Mouse (Mus musculus): ENCODE data around the gene Ints5. TPM values are rescaled to one million over a fixed set of nuclear protein-coding genes. Genes with fewer than 3 reads are reported as not detected.

Gene Ints5
- polyA plus RNA-seq, 1 experiment from 2014 or later, result 48.1 TPM

- no peaks in the 10 kb centered on the region for H3K9me3 ChIP-seq
- H3K27me3 ChIP-seq, result no peaks in the 10 kb centered on the region
- H3K4me2 ChIP-seq, result peak within 1 kb of the TSS; percentile 85
- peak; percentile 98 for ATAC-seq (ENCODE audit: low FRiP score)
- H3K4me3 ChIP-seq (replicated peaks), result peak within 1 kb of the TSS; percentile 83
- 4% methylated on average over 42 of the region's 50 CpGs for WGBS
- H3K36me3 ChIP-seq (replicated peaks), result peaks cover 28% of the 10 kb centered on the region
- H3K9ac ChIP-seq, result peak within 1 kb of the TSS; percentile 86
- H3K4me1 ChIP-seq, result peaks cover 16% of the 10 kb centered on the region
- H3K27ac ChIP-seq, result peak within 1 kb of the TSS; percentile 89
Observed at GRCm38 (mm10) chr19:8920073-8920736, 27.4 kb downstream of the Ints5 start, which contains the start of gene B3gat3. Gene B3gat3, plus strand, starts transcription at chr19:8920374.

- H3K4me2 ChIP-seq, result peak overlapping the region; percentile 85
- 5% methylated on average over 6 of the region's 6 CpGs for WGBS
- peak overlapping the region; percentile 89 for H3K27ac ChIP-seq
- peaks cover 16% of the 10 kb centered on the region for H3K4me1 ChIP-seq
- H3K9me3 ChIP-seq, result no peaks in the 10 kb centered on the region
- peaks cover 28% of the 10 kb centered on the region for H3K36me3 ChIP-seq (replicated peaks)
- H3K27me3 ChIP-seq, result no peaks in the 10 kb centered on the region
- no peak for ATAC-seq (ENCODE audit: low FRiP score)
- H3K9ac ChIP-seq, result peak overlapping the region; percentile 86
- peak overlapping the region; percentile 83 for H3K4me3 ChIP-seq (replicated peaks)
Observed at GRCm38 (mm10) chr19:8920836-8921291, 28.1 kb downstream of the Ints5 start.

DNA sequence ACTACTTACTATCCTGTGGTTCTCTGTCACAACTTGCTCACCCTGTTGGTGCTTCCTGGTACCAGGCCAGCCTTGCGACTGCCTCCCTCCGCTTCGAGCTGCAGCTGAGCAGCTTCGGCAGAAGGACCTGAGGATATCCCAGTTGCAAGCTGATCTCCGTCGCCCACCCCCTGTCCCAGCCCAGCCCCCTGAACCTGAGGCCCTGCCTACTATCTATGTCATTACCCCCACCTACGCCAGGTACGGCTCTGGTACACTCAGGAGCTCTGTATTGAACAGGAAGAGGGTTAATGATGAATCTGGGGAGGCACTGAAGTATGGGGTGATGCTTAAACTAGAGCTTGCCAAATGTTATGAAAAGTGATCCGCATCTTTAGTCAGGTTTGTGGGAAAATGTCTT lies 28.9 kb downstream of the Ints5 start:
- Histone ChIP-seq H3K4me1 (peaks cover 16% of the 10 kb centered on the region), H3K36me3 (replicated peaks) (peaks cover 28% of the 10 kb centered on the region), H3K4me3 (replicated peaks) (0 out of 2 replicates have a peak overlapping the region, but pooled peaks have one; percentile 83), H3K27ac (no peak overlapping the region), H3K4me2 (0 out of 2 replicates have a peak overlapping the region, but pooled peaks have one; percentile 85), H3K9ac (no peak overlapping the region), H3K9me3 (no peaks in the 10 kb centered on the region), H3K27me3 (no peaks in the 10 kb centered on the region)
- WGBS, result 83% methylated on average over 9 of the region's 9 CpGs
- ATAC-seq (ENCODE audit: low FRiP score), result no peak

DNA sequence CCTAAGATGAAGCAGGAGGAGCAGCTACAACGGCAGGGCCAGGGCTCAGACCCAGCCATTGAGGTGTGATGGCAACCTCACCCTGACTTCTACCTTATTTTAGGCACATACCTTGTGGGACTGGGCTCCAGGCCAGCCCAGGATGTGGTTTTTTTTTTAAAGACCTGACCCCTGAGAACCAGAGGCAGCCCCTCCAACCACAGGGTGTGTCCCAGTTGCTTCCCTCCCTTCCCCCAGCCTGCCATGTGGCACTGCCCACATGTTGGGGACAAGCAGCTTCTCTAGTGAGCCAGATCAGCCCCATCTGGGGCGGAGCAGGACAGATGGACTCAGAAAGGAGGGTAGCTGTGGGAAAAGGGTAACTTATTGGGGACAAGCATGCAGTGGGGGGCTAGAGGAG lies 34.0 kb downstream of the Ints5 start:
- no peak for ATAC-seq (ENCODE audit: low FRiP score)
- Histone ChIP-seq H3K27ac (no peak overlapping the region), H3K36me3 (replicated peaks) (peaks cover 35% of the 10 kb centered on the region), H3K27me3 (peaks cover 7% of the 10 kb centered on the region; the same call in 1 of the 2 replicates), H3K9me3 (no peaks in the 10 kb centered on the region), H3K4me3 (replicated peaks) (no peak overlapping the region), H3K4me2 (no peak overlapping the region), H3K4me1 (peaks cover 23% of the 10 kb centered on the region), H3K9ac (no peak overlapping the region)
- WGBS, result 91% methylated on average over 2 of the region's 2 CpGs

- H3K9me3 ChIP-seq, result no peaks in the 10 kb centered on the region
- peaks cover 7% of the 10 kb centered on the region; the same call in 1 of the 2 replicates for H3K27me3 ChIP-seq
- H3K4me1 ChIP-seq, result peaks cover 22% of the 10 kb centered on the region
- no peak for ATAC-seq (ENCODE audit: low FRiP score)
- peaks cover 33% of the 10 kb centered on the region for H3K36me3 ChIP-seq (replicated peaks)
- WGBS, result 92% methylated on average over 12 of the region's 12 CpGs
- no peak overlapping the region for H3K4me2 ChIP-seq
- H3K27ac ChIP-seq, result no peak overlapping the region
- no peak overlapping the region for H3K9ac ChIP-seq
- H3K4me3 ChIP-seq (replicated peaks), result no peak overlapping the region
Observed at GRCm38 (mm10) chr19:8927891-8928525, 35.2 kb downstream of the Ints5 start.

DNA sequence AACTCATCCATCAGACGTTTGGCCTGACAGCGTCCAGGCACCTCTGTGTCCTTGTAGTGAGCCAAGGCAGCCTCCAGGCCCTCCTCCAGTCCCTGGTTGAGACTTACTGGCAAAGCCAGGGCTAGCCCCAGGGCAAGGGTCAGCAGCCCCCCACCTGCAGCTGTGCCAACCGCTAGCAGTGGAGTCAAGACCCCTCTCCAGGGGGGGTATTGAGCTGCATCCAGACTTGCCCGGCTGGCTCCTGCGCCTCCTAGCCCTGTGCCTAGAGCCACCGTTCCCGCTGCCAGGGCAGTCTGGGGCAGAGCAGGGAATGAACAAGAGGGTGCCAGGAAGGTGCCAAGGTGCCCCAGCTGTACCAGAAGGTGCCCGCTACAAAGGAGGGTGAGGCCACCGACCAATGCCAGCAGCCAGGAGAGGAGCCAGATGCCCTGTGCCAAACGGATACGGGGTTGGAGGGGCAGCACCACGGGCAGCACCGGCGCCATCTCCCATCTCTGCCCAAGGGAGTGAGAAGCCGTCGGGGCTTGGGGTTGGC lies 36.0 kb downstream of the Ints5 start:
- Histone ChIP-seq H3K4me3 (replicated peaks) (peak overlapping the region; percentile 60), H3K4me2 (peak overlapping the region; percentile 81), H3K9ac (peak overlapping the region; percentile 79; the same call in 1 of the 2 replicates), H3K36me3 (replicated peaks) (peaks cover 32% of the 10 kb centered on the region), H3K27me3 (peaks cover 7% of the 10 kb centered on the region; the same call in 1 of the 2 replicates), H3K27ac (peak overlapping the region; percentile 33; the same call in 1 of the 2 replicates), H3K4me1 (peaks cover 22% of the 10 kb centered on the region), H3K9me3 (no peaks in the 10 kb centered on the region)
- ATAC-seq (ENCODE audit: low FRiP score), result peak; percentile 12
- 12% methylated on average over 16 of the region's 16 CpGs for WGBS

GRCm38 (mm10) chr19:8929224-8930088 lies 36.7 kb downstream of the Ints5 start, which contains the start of the genes Rom1 and Eml3:
Gene Rom1, minus strand, starts transcription at chr19:8929356.
Gene Eml3, plus strand, starts transcription at chr19:8929552.
- ATAC-seq (ENCODE audit: low FRiP score), result peak; percentile 76
- H3K4me2 ChIP-seq, result peak within 1 kb of the TSS; percentile 81
- peaks cover 7% of the 10 kb centered on the region; the same call in 1 of the 2 replicates for H3K27me3 ChIP-seq
- peaks cover 32% of the 10 kb centered on the region for H3K36me3 ChIP-seq (replicated peaks)
- H3K27ac ChIP-seq, result peak within 1 kb of the TSS; percentile 33; the same call in 1 of the 2 replicates
- peak within 1 kb of the TSS; percentile 79 for H3K9ac ChIP-seq
- H3K4me1 ChIP-seq, result peaks cover 22% of the 10 kb centered on the region
- peak within 1 kb of the TSS; percentile 60 for H3K4me3 ChIP-seq (replicated peaks)
- 1% methylated on average over 67 of the region's 74 CpGs for WGBS
- no peaks in the 10 kb centered on the region for H3K9me3 ChIP-seq

DNA sequence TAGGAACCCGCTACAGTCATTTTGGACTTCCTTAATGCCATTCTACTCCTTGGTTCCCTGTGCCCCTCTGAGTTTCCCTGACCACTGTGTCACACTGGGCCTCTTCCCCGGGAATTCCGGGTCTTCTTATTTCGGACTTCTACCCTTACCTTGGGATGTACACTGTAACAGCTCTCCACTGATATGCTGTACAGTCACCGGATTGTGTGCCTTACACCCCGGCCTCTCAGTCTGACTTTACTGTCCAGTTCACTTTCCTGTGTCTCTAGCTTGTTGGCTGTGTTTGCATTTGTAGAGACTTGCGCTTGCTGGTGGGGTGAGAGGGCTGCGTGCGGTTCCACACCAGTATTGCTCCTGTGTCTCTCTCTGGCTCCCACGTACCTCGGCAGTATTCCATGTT lies 37.3 kb downstream of the Ints5 start:
- WGBS, result 18% methylated on average over 11 of the region's 11 CpGs
- H3K4me3 ChIP-seq (replicated peaks), result peak overlapping the region; percentile 60
- peak overlapping the region; percentile 81 for H3K4me2 ChIP-seq
- H3K9me3 ChIP-seq, result no peaks in the 10 kb centered on the region
- no peak overlapping the region for H3K27ac ChIP-seq
- peak overlapping the region; percentile 79 for H3K9ac ChIP-seq
- H3K4me1 ChIP-seq, result peaks cover 22% of the 10 kb centered on the region
- H3K27me3 ChIP-seq, result peaks cover 7% of the 10 kb centered on the region; the same call in 1 of the 2 replicates
- peak; percentile 3; the same call in 1 of the 2 replicates for ATAC-seq (ENCODE audit: low FRiP score)
- peaks cover 31% of the 10 kb centered on the region for H3K36me3 ChIP-seq (replicated peaks)

- Histone ChIP-seq H3K27me3 (peaks cover 7% of the 10 kb centered on the region; the same call in 1 of the 2 replicates), H3K4me2 (peak overlapping the region; percentile 81; the same call in 1 of the 2 replicates), H3K4me1 (peaks cover 22% of the 10 kb centered on the region), H3K9ac (0 out of 2 replicates have a peak overlapping the region, but pooled peaks have one; percentile 79), H3K4me3 (replicated peaks) (peak overlapping the region; percentile 60; the same call in 1 of the 2 replicates), H3K27ac (no peak overlapping the region), H3K36me3 (replicated peaks) (peaks cover 25% of the 10 kb centered on the region), H3K9me3 (no peaks in the 10 kb centered on the region)
- WGBS, result 82% methylated on average over 7 of the region's 7 CpGs
- ATAC-seq (ENCODE audit: low FRiP score), result no peak
Observed at GRCm38 (mm10) chr19:8930771-8931170, 38.0 kb downstream of the Ints5 start.

DNA sequence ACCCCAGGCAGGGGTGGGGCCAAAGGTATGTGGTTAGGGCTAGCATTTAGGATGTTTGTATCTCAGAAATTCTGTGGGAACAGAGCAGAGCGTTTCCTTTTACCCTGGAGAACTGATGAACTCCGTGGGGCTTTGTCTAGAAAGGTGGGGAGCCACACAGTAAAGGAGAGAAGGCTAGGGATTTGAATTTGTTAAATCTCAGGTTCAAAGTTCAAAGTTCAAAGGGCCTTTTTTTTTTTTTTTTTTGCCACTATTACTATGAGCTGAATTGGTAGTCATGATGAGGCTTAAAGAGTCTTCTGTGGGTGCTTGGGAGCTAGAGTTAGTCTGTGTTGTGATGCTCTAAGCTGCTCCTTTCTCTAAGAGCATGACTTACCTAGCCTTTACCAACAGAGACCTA lies 43.9 kb downstream of the Ints5 start:
- peaks cover 4% of the 10 kb centered on the region for H3K36me3 ChIP-seq (replicated peaks)
- no peaks in the 10 kb centered on the region for H3K27me3 ChIP-seq
- H3K9ac ChIP-seq, result no peak overlapping the region
- ATAC-seq (ENCODE audit: low FRiP score), result no peak
- no peaks in the 10 kb centered on the region for H3K9me3 ChIP-seq
- 87% methylated on average over 2 of the region's 2 CpGs for WGBS
- H3K4me1 ChIP-seq, result peaks cover 12% of the 10 kb centered on the region
- no peak overlapping the region for H3K4me3 ChIP-seq (replicated peaks)
- H3K27ac ChIP-seq, result no peak overlapping the region
- H3K4me2 ChIP-seq, result no peak overlapping the region

DNA sequence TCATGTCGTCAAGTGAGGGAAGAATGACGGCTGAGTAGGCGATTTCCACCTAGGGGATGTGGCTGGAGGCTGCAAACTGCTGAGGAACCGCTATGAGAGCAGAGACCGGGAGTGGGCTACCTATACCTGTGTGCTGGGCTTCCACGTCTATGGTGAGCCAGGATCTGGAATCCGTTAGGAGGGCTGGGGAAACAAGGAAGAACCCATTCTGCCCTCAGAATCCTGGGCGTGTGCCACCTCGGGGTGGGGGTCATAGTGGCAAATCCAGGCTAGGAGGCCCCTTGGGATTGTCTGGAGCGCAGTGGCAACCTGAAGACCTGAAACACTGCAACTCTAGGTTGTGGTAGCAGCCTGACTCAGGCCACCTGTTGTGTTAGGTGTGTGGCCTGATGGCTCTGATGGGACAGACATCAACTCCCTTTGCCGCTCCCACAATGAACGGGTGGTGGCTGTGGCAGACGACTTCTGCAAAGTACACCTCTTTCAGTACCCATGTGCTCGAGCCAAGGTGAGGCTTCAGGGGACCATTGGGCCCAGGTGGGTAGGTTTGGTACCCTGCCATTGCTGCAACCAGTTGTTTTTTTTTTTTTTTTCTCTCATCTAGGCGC lies 47.8 kb downstream of the Ints5 start:
- peak overlapping the region; percentile 94; the same call in 1 of the 2 replicates for H3K27ac ChIP-seq
- H3K9ac ChIP-seq, result peak overlapping the region; percentile 83
- H3K36me3 ChIP-seq (replicated peaks), result peaks cover 23% of the 10 kb centered on the region
- no peaks in the 10 kb centered on the region for H3K27me3 ChIP-seq
- no peaks in the 10 kb centered on the region for H3K9me3 ChIP-seq
- no peak overlapping the region for H3K4me3 ChIP-seq (replicated peaks)
- no peak for ATAC-seq (ENCODE audit: low FRiP score)
- peaks cover 38% of the 10 kb centered on the region for H3K4me1 ChIP-seq
- 79% methylated on average over 15 of the region's 15 CpGs for WGBS
- no peak overlapping the region for H3K4me2 ChIP-seq

Measured in forebrain, embryonic 12.5 days (tissue).